ENCODE assay signal across 10 mouse cellular contexts in the genomic region with DNA sequence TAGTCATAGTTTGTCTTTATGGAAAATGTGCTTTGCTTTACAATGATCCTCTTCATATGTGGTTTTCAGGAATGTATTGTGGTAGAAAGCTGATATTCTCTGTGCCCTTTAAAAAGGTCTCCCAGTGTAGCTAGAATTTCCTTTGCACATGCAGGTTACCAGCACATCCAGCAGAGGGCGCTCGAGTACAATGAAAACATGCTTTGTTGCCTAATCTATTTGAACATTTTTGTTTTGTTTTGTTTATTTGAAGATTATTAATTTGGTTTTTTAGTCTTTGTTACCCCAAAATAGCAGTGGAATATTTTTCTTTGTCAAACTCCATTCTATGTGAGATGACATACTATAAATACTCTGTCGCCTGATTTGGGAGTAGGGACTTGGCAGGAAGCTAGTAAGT. TPM values are rescaled to one million over a fixed set of nuclear protein-coding genes. Genes with fewer than 3 reads are reported as not detected.
DNase-seq lines count a peak whose midpoint lies in the region; TF ChIP-seq lines count a peak whose summit lies in the region.
"Had no signal": no experiment of that assay in that cellular context is flagged by ENCODE, and none has a peak within 500 bp of the region (broad histone marks: within the 10 kb centered on the region; RNA-seq: fewer than 3 reads in every experiment).

No protein-coding gene starts in this region.

- peak; percentile 98; the same call in 1 of the 2 replicates for TF ChIP-seq CTCF in gastrocnemius, adult 2 months (IDR thresholded peaks at IDR 0.05)

- DNase-seq in heart, adult 8-10 months (ENCODE audit: low spot score) = peak; percentile 73
- DNase-seq in heart, adult 11 months = no peak
- peak; percentile 46 for DNase-seq in ES-CJ7 (ENCODE audit: low read depth, low spot score)
- DNase-seq in c-Kit-positive CD71-positive TER-119-positive erythroid progenitor cells, embryonic 14.5 days (ENCODE audit: low spot score) = peak; percentile 54
- DNase-seq in gastrocnemius, adult 2 months = peak; percentile 76
- peak; percentile 63 to 83 for DNase-seq in layer of hippocampus, postnatal 14 days (ENCODE audit: low spot score in 2 of 2)
- DNase-seq in mesoderm, embryonic 11.5 days (ENCODE audit: low read depth, low spot score) = peak; percentile 72
- peak; percentile 64 for DNase-seq in thymus, postnatal 0 days (ENCODE audit: low spot score)

- intact Hi-C loops in gastrocnemius, adult 2 months (cut with DNase I) = loop anchor here (2.0 kb wide), 4 partner anchors 475 to 743 kb away; no protein-coding TSS in a partner anchor

- no peak overlapping the region for H3K27ac ChIP-seq in gastrocnemius, adult 2 months
- H3K27ac ChIP-seq: embryonic facial prominence, embryonic 15.5 days; neural tube, embryonic 12.5 days had no signal

- H3K4me3 ChIP-seq in gastrocnemius, adult 2 months = no peak overlapping the region
- H3K4me3 ChIP-seq: embryonic facial prominence, embryonic 15.5 days; neural tube, embryonic 12.5 days had no signal

RNA-seq across cellular contexts. Expression of a gene that starts 24.8 kb away (rescaled TPM):
- total RNA-seq in heart, adult 8-10 months (2022) = 10 to 100 TPM in 3 of 4 experiments, 1 to 10 TPM in 1; 9.3 to 12.4 (median 11.4) TPM
- 1 to 10 TPM; 2.5 to 3.3 TPM for total RNA-seq in gastrocnemius, adult 2 months (2021)
- total RNA-seq in layer of hippocampus, postnatal 14 days (2021) = 10 to 100 TPM; 10.7 to 14.2 TPM
- polyA plus RNA-seq in thymus, postnatal 0 days (2015; fragmentation: Nextera tagmentation; extraction: Ambion mirVana) = 1.4 and 1.9 TPM in 2 replicates
